Mouse (Mus musculus) heart, adult 2 months (tissue): Measurements from ENCODE around the gene Dmrt3.
A peak's percentile ranks its signal among the peaks of the same experiment; 100 is the strongest.

Experiments used
- CTCF ChIP-seq: fragments of 200-600 bp; IDR thresholded peaks from 2 replicates; pipeline ENCODE4 v1.8.1; 2022; ENCODE audit warnings: antibody characterized with exemption, mild to moderate bottlenecking, moderate library complexity
- POLR2A ChIP-seq: fragments of 200-500 bp; IDR thresholded peaks from 2 replicates; pipeline ENCODE4 v1.6.1; 2011; ENCODE audit warnings: mild to moderate bottlenecking, low read depth, low read length, control low read depth; ENCODE audit not compliant: insufficient read depth

GRCm38 (mm10) chr19:25622291-25623251 lies 12.5 kb downstream of the Dmrt3 start:
- TF ChIP-seq POLR2A: no peak
- peak; percentile 88 for TF ChIP-seq CTCF
